Mouse (Mus musculus) megakaryocyte, embryonic 14.5 days (primary cell): ENCODE results near the gene Mindy4.

ENCODE experiments used
- FLI1 ChIP-seq: IDR thresholded peaks from 2 replicates; pipeline ENCODE4 v1.6.1; 2012; ENCODE audit warnings: low read length, inconsistent platforms, mixed read lengths
- GATA1 ChIP-seq: IDR thresholded peaks from 3 replicates; pipeline ENCODE4 v1.6.1; 2012; ENCODE audit warnings: mixed read lengths, low read length, inconsistent platforms, borderline replicate concordance

GRCm38 (mm10) chr6:55199047-55199446 is 4.1 kb upstream of the Mindy4 start:
- TF ChIP-seq GATA1: no peak
- no peak for TF ChIP-seq FLI1
